Mouse (Mus musculus): ENCODE results near the gene Wfikkn1.
"Not testable (repeated sequence)": the region's sequence is repeated elsewhere in the genome, so short reads cannot be mapped to it uniquely, and the experiment has no call there.

Gene Wfikkn1

DNA sequence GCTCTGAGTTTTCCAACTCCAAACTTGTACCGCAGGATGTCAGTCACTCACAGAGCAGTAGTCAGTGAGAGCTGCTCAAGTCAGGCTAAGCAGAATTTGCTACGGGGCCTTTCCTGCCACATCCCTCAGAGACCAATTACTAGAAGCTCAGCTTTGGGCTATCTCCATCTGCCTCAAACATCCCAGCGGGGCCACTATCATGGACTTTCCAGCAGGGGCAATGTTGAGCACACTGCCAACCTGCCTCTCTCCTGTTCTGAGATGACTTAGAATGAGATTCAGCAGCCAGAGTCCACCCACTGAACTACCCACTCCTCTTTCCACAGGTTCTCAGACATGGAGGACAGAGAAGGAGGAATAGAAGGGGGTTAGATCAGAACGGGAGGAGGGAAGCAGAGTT is 5.0 kb upstream of the Wfikkn1 start:
- no peak for DNase-seq (ENCODE audit: low spot score)

GRCm38 (mm10) chr17:25883824-25884223 is 3.2 kb upstream of the Wfikkn1 start:
- no peak for DNase-seq (ENCODE audit: low spot score)

- DNase-seq (ENCODE audit: low spot score): no peak
These were observed 2.6 kb upstream of the Wfikkn1 start for GRCm38 (mm10) chr17:25883268-25883667.

DNA sequence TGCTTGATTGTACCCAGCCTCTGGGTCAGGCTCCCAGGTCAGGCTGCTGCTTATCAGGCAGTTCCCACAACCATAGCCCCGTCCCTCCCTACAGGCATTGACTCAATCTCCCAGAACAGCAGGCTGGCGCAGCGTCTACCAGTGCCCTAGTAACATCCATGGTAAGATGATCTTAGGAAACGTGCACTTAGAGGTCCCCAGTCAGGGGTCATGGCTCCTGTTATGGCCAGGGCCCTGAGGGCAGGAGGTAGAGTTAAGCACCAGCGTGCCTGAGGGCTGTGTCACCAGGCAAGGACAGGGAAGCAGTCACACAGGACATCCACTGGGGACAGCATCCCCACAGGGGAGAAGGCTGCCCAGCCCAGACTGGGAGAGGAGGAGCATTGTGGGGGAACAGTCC is 1.6 kb upstream of the Wfikkn1 start:
- DNase-seq (ENCODE audit: low spot score): no peak

DNA sequence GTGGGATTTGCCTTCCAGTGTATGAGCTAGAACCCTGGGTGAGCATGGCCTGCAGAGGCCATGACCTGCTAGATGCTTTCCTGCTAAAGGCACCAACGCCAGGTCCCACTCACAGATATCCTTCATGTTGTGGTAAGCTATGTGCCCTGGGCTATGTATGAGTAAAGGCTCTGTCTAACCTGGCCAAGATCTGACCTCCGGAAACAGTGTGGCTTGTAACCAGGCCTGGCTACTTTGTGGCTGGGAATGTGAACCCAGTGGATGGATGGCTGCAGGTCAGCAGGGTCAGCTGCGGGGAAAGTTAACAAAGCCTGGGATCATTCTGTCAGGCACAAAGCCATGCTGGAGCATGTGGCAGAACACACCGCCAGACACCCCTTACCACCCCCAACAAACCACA is 1.0 kb upstream of the Wfikkn1 start:
- no peak for DNase-seq (ENCODE audit: low spot score)

- no peak for DNase-seq (ENCODE audit: low spot score)
These were observed 419 bp upstream of the Wfikkn1 start for GRCm38 (mm10) chr17:25880913-25881641.

DNA sequence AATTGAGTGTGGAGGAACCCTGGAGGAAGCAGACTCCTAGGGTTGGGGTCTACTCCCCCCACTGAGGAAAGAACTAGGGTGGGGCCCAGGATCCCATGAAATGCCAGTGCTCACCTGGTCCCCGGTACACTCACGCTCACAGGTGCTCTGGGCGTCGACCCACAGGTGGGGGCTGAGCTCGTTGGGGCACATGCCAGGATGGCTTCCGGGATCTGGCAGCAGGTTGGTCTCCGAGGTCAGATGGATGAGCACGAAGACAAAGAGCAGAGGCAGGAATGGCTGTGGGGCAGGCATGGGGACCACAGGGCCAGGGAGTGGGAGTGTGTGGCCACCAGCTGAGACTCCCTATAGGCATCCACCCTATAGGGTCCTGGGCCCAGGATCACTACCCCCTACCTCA is 908 bp downstream of the Wfikkn1 start:
- DNase-seq (ENCODE audit: low spot score): no peak

DNA sequence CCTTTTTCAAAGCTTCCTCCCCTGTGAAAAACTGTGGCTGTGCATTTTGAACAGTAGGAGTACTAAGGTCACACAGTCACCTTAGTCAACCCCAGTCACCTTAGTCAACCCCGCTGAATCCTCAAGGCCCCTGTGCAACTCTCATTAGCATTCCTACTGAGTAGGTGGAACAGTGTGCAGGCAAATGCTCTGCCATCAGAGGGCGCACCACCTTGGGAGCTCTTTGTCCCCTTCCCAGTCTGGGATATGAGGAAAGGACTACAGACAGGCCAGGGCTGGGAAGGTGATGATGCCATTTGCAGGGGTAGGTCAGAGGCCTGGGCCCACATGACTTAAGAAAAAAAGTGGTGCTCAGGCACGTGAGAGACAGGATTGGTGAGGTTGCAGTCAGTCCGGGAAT is 1.4 kb downstream of the Wfikkn1 start:
- peak; percentile 74 for DNase-seq (ENCODE audit: low spot score)

DNA sequence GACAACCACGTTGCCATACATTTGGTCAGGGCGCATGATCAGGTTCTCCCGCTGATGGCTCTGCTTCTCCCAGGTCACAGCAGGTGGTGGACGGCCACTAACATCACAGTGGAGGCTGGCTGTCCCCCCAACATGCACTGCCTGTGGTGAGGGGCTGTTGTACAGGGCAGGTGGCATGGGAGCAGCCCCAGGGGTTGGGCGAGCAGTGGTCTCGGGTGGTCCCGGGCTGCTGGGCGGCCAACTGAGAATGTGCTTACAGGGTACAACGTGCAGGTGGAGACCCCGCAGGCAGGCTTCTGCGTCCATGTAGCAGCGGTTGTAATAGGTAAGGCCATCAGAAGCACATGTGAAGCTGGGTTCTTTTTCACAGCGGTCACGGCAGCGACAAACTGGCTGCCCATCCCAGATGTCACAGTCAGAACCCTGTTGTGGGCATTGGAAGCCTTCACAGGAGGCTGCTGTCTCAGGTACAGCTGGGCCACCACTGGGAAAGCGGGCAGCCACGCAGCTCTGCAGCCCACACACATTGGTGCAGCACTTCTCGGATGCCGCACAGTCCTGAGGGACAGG is 2.0 kb downstream of the Wfikkn1 start:
- no peak for DNase-seq (ENCODE audit: low spot score)

DNA sequence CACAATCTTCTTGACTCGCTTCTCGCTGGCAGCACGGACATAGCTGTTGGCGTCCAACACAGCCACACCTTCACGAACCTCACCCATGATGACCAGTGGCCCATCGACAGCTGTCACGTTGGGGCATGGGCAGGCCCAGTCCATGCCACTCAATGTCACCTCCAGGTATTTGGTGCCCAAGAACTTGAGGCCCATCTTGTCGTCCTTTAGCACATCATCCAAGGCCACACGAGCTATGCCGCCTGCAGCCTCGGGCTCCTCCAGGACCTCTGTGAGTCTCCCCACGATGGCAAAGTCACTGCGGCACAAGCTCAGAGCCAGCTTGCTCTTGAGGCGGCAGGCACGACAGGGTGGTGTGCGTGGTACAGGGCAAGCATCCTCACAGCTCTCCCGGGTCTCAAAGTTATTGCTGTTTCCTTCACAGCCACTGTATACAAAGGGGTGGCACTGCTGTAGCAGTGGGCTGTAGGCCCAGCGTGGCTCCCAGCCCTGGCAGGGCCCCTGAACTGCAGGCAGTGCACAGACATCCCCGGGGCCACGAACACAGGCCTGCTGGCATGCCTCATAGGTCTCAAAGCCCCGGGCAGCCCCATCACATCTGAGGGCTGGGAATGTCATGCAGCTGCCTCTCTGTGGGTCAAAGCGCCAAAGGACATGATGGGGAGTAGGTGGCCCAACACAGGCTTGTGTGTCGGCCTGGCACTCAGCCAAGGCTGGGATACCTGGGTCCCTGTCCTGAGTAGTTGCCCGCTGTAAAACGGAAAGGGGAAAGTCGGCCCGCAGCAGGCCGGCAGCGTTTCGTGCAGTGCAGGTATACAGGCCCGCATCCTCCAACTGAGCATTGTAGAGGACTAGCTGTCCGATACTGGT is 2.7 kb downstream of the Wfikkn1 start:
- peak; percentile 67 for DNase-seq (ENCODE audit: low spot score)

DNA sequence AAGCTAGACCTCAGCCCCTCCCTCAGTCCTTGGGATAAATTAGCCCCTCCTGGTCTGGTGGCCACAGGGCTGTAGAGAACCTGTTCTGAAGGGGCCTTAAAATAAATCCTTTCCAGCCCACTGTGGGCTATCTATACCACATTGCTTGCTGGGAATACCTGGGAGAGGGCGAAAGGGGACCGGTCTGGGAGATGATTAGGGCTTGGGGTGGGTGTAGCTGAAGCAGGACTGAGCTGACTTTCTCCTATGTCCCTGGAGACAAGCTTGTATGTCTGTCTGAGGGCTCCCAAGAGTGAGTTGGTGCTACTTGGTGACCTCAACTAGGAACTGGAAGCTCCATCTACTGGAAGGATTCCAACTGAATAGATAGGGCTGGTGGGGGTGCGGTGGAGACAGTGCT is 3.6 kb downstream of the Wfikkn1 start:
- no peak for DNase-seq (ENCODE audit: low spot score)

- peak; percentile 63 for DNase-seq (ENCODE audit: low spot score)
These were observed 4.2 kb downstream of the Wfikkn1 start for GRCm38 (mm10) chr17:25876347-25876915.

DNA sequence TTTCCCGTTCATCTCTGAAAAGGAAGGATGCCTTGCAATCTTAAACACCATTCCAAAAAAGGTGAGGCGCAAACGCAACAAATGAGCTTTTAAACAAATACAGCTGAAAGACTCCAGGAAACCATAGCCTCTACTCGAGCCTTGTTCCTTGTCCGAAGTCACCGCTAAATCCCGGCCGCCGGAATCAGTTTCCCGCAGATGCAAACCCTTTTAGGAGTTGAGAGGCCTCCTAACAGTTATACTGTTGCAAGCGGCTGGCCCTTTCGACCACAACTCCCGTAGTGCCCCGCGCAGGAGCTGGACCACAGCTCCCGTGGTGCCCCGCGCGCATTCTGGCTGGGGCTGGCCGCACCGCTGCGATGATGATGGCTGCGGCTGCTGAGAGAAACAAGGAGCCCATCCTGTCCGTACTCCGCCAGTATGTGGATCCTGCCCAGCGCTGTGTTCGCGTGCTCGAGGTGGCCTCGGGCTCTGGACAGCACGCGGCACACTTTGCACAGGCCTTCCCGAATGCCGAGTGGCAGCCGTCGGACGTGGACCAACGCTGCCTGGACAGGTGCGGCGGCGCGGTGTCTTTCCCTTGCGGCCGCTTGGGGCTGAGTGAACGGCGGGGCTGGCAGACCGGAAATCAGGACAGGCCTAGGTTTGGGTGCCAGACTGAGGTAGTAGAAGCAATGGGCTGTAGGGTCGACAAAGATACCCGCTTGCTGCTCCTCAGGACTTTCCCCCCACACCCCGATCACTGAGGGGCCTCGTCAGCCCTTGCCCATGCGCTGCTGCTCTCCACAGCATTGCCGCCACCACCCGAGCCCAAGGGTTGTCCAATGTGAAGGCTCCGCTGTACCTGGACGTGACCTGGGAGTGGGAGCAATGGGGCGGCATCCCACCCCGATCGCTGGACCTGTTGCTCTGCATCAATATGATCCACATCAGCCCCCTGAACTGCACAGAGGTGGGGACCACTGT is 5.2 kb downstream of the Wfikkn1 start:
- DNase-seq (ENCODE audit: low spot score): peak; percentile 88

DNA sequence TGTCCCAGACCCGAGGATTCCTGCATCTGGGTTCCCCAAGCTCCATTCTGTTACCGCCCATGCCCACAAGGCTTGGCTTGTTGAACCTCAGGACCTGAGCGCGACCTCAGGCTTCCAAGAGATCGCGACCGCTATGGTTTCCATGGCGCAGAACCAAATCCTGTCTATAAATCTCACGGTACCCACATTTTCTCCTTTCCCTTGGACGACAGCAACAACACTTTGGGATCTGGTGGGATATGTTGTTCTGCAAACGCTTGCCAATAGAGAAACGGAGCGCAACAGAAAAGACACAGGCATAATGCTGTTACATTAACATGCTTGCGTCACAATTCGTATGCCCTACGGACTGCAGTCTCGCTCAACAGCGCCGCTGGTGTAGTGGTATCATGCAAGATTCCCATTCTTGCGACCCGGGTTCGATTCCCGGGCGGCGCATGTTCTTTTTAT is 5.9 kb downstream of the Wfikkn1 start, which contains the start of gene Mettl26:
Gene Mettl26 (plus strand): TSS at position 354 of the 450 bp plus-strand sequence.
- DNase-seq (ENCODE audit: low spot score): peak; percentile 90

DNA sequence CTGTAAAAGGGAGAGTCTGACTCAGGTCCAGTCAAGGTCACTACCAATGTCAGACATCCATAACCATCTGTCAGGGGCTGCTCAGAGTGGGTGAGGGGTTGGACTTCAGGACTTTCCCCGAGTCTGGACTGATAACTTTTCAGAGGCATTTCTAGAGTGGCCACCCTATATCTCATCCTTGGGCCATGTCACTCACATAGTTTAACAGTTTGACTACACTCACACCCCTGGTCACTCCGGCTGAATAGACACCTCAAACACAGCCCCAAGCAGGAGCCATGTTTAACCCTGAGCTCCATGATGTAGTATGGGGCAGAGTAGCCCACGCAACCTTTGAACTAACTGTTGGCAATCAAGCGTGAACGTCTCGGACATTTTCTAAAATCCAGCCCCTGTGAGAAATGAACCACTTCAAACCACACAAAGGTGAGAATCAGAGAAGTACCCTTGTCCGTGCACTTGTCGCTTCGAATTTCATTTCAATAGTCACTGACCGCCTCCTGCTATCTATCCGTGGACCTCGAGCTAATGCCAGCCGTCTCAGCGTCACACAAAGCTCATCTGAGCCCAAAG is 6.4 kb downstream of the Wfikkn1 start:
- no peak for DNase-seq (ENCODE audit: low spot score)

GRCm38 (mm10) chr17:25873405-25874147 is 7.1 kb downstream of the Wfikkn1 start:
- no peak for DNase-seq (ENCODE audit: low spot score)

DNA sequence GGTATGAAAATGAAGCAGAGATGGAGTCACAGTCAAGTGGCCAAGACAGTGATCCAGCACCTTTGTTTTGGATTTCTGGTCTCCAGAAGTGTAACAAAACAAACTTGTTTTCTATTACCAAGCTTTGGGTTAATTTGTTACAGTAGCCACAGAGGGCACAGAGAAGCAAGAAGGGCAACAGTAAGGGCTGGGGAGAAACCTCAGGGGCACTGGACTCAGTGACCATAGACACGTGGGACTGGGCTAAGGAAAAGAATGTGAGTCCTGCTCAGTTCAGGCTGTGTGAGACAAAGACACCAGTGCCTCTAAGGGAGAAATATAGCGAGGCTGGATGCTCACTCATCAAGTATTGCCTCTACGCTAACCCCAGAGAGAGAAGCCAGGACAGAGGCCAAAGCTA is 8.0 kb downstream of the Wfikkn1 start:
- no peak for DNase-seq (ENCODE audit: low spot score)

- DNase-seq (ENCODE audit: low spot score): not testable (repeated sequence)
These were observed 9.1 kb downstream of the Wfikkn1 start for GRCm38 (mm10) chr17:25871566-25871965.

GRCm38 (mm10) chr17:25869954-25870353 is 10.7 kb downstream of the Wfikkn1 start:
- DNase-seq (ENCODE audit: low spot score): no peak

DNA sequence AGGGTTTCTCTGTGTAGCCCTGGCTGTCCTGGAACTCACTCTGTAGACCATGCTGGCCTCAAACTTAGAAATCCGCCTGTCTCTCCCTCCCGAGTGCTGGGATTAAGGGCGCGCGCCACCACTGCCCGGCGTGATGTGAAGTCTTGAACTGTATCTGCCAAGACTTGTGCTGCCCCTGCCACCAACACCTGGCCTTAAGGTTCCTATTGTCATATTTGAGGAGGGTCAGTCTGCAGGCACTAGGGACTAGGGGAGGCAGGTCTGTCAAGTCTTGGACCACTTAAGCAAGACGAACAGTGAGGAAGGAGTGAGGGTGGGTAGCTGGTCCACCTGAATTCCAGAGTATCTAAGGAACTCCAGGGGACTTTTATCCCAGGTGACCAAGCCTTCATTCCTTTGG is 11.2 kb downstream of the Wfikkn1 start:
- no peak for DNase-seq (ENCODE audit: low spot score)

Data from testis, postnatal 10 days (tissue).